Mouse (Mus musculus) yolk sac, embryonic 10.5 days (tissue): Measurements from ENCODE around the gene Rbm39.

Experiments used
- DNase-seq: peaks from one replicate; pipeline ENCODE4 v3.0.0-alpha.2; 2017; ENCODE audit warnings: low spot score

Rbm39 gene

GRCm38 (mm10) chr2:156111358-156112079 lies 68.5 kb downstream of the Rbm39 start, which contains the start of the genes Cpne1 and Rbm12:
Gene Cpne1, minus strand, starts transcription at chr2:156111965.
Gene Rbm12, minus strand, starts transcription at chr2:156111978.
- peak; percentile 95 for DNase-seq

GRCm38 (mm10) chr2:156110627-156111357 lies 69.2 kb downstream of the Rbm39 start:
- DNase-seq: no peak
